Mouse (Mus musculus) cerebellum, adult 11 months (tissue): Measurements from ENCODE around the gene Micu2.
"Not testable (repeated sequence)": the region's sequence is repeated elsewhere in the genome, so short reads cannot be mapped to it uniquely, and the experiment has no call there.

Experiments
- DNase-seq: peaks from one replicate; pipeline ENCODE4 v3.0.0; 2022

The Micu2 gene

DNA sequence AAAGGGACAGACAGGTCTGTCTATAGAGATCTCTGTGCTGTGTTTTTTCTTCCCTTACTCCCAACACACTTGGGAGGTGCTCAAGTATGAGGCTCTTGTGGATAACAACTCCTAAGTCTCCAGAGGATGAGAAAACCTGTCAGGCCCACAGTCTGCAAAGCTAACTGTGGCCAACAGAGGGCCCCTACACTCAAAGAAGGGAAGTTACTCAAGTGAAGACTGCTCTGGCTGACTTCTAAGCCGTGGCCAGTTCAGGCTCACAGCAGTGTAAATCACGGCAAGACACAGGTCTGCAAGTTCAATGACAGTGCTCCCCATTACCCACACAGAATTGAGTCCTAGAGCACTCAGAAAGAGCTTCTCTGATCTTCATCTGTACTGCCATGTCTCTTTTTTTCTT is 48.0 kb downstream of the Micu2 start:
- DNase-seq: no peak

DNA sequence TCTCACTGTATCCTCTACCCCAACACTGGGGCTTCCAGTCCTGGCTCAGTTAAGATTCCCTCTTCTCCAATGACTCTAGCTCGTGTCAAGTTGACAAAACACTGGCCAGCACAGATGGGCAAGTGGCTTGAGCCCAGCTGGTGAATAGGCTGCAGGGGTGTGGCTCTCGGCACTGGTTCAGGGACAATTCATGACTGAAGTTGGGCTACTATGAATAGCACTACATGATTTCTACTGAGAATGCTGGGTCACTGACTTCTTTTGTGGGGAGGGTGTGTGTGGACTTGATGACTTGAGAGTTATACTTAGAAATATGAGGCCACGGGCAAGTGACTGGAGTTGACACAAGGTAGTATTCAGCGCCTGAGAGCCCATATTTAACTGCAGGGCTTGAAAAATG is 53.2 kb downstream of the Micu2 start:
- no peak for DNase-seq

DNA sequence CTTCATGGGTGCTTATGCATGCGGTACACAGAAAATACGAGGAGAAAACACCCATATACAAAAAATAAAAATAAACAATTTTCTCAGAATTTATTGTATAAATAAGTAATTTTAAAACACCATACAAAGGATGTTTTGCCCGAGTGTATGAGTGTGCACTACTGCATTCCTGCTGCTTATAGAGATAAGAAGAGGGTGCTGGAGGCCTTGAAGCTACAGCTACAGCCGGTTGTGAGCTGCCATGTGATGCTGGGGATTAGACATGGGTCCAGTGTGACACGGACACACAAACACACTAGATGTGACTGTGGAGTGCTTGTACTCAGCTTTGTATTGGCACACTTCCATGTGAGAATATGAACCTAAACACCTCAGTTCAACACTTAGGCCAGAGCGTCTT is 61.8 kb downstream of the Micu2 start:
- no peak for DNase-seq

DNA sequence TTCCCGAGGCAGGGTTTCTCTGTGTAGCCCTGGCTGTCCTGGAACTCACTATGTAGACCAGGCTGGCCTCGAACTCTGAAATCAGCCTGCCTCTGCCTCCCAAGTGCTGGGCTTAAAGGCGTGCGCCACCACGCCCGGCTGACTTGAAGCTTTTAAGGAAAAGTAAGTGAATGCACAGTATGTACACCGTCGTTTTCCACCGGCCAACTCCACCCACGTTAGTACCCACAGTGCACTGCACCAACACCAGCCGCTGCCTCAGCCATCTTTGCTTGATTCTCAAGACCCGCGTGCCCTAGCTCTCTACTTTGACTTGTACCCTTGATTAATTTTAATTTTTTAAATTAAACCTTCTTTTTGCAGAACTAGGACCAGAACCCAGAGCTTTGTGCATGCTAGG is 64.4 kb downstream of the Micu2 start:
- DNase-seq: no peak

DNA sequence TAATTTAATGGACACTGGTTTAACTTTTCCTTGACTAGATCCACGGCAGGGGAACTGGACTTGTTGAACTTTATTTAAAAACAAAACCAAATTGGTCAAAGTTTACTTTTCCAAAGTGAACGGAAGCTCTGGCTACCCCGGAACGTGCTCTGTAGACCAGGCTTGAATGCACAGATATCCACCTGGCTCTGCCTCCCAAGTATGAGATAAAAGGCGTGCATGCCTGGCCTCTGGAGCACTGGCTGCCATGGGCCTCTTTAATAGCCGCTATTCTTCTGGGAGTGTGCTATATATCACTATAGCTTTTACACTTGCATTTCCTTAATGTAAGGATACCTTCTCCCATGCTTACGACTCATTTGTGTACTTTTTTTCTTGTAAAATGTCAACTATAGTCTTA is 65.5 kb downstream of the Micu2 start:
- DNase-seq: no peak

DNA sequence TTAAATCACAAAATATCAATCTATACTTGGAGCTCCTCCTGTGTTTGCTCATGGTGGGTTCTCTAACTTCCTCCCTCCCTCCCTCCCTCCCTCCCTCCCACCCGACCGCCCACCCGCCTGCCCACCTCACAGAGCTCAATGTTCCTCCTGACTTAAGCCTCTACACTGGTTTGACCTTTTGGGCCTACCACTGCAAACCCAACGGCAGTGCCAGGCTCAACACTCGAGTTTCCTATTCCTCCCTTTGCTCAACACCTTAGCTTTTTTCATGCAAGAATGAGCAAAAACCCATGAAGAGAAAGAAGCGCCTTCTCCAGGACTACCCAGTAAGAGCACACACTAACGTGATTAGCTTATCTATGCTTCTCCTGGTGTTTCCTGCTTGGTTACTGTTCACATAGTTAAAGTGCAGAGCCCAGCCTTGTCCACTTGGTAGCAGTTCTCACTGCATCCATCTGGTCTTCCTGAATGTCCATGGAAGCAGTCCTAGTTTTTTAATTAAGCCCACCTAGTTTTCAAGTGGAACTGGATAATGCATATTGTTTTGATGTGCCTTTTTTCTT is 66.1 kb downstream of the Micu2 start:
- DNase-seq: no peak

DNA sequence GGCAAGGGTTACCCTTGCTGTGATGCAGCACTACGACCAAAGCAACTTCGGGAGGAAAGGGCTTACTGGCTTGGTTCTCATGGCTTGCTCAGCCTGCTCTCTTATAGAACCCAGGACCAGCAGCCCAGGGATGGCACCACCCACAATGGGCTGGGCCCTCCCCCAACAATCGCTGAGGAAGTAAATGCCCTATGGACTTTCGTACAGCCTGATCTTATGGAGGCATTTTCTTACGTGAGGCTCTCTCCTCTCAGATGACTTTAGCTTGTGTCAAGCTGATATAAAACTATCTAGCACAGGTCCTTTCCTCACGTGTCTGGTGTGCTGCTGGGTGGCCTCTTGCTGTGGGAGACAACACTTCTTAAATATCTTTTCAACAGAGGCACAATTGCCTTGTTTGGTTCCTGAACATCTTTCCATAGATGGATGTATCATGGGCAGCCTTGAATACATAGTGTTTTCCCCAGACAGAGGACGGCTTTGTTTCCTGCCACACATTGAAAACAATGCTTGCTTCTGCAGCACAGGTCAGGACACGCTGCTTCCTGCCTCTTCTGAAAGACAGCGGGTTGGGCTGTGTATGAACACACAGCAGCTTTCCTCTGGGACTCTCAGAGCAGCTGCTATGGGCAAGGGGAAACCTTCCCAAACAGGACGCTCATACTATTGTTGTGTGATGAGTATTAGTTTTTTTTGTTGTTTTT is 77.5 kb downstream of the Micu2 start:
- no peak for DNase-seq

DNA sequence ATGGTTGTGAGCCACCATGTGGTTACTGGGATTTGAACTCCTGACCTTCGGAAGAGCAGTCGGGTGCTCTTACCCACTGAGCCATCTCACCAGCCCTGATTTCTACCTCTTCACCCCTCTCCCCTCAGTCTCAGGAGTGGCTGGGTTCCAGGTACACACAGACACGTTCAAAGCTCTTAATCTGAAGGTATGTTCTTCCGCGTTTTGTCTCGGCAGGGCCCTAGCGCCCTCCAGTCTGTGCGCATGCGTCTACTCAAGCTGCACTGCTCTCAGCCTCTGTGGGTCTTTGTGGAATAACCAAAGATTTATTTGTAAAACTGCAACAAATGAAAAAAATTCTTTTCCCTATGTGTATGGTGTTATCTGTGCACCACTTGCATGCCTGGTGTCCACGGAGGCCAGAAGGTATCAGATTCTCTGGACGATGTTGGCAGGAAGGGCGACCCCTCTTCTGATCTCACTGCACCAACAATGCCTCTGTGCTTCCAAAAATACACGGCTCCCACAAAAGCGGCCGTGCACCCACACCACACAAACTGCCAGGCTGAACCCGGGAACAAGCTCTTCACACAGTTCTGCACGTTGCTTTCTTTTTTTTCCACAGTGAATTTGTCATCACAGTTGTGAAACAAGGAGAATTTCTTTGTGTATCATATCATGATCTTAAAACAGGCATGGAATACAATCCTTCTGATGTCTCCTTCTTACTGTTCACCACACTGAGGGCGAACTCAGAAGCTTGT is 78.3 kb downstream of the Micu2 start:
- DNase-seq: peak; percentile 21

DNA sequence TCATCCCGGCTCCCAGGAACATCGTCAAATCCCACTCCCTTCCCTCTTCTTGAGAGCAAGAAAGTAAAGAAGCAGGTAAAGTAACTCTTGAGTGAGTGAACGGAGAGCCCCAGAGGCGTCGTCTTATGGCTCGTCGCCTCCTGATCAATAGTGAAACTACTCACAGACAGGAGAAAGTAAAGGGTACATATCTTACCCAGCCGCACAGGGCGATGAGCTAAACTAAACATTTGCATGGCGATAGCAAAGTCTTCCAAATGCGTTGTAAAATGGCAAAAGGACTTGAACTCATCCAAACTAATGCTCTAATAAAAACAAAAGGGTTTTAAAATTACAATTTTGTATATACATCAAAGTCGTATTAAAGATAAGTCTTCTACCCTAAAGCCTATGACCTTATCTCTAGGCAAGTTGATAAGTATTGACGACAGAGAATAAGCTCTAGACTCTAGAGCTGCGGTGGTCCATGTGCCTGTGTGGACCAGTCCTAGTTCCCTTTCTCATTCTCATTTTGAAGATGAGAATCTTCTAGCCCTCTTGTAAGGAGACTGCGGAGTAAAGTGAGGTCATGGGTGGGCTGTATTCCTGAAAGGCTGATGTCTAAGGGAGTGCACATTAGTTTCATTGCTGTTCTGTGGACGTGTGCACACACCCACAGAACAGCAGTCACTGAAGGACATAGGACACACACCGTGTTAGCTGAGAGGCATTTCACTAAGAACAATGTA is 79.8 kb downstream of the Micu2 start:
- DNase-seq: no peak

DNA sequence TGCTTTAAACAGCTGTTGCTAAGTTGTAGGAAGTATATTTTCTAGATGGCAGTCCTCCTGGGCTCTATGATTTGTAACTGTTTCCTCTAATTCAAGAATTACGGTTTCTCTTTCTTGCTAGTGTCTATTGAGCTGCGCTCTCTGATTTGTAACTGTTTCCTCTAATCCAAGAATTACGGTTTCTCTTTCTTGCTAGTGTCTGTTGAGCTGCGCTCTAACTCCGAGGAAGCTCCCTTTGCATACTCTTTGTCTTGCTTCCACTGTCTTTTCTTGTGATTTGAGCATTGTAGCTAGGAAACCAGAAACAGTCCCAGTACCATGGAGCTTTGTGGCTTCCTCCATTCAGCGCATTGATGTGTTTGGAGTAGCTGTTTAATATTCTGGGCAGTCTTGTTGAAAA is 83.7 kb downstream of the Micu2 start:
- DNase-seq: no peak

DNA sequence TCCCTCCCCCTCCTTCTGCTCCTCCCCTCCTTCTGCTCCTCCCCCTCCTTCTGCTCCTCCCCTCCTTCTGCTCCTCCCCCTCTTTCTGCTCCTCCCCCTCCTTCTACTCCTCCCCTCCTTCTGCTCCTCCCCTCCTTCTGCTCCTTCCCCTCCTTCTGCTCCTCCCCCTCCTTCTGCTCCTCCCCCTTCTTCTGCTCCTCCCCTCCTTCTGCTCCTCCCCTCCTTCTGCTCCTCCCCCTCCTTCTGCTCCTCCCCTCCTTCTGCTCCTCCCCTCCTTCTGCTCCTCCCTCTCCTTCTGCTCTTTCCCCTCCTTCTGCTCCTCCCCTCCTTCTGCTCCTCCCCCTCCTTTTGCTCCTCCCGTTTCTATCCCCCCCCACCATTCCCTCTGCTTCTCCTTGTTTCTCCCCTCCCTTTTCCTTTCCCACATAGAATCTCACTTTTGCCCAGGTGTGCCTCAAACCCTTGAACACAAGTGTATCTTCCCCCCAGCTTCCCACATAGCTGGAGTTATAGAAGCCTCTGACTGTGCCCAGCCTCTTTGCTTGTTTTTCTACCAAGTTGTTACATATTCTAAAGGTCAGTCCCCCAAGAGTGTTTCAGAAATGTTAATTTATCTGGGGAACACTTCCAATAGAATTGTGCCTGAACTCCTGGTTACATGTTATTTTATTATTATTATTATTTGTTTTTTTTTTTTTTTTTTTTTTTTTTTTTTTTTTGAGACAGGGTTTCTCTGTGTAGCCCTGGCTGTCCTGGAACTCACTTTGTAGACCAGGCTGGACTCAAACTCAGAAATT is 86.7 kb downstream of the Micu2 start:
- DNase-seq: not testable (repeated sequence)

DNA sequence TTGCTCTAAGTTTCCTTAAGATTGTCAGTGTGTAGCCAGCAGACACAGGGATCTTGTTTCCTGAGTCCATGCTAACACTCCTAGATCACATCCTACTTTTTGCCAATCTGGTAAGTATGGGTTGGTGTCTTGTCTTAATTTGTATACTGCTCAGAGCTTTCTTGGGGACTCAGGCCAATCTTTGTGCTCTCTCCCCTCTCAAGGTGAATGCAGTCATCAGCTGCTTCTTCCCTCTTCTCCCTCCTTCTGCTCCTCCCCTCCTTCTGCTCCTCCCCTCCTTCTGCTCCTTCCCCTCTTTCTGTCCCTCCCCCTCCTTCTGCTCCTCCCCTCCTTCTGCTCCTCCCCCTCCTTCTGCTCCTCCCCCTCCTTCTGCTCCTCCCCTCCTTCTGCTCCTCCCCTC is 87.3 kb downstream of the Micu2 start:
- DNase-seq: not testable (repeated sequence)

DNA sequence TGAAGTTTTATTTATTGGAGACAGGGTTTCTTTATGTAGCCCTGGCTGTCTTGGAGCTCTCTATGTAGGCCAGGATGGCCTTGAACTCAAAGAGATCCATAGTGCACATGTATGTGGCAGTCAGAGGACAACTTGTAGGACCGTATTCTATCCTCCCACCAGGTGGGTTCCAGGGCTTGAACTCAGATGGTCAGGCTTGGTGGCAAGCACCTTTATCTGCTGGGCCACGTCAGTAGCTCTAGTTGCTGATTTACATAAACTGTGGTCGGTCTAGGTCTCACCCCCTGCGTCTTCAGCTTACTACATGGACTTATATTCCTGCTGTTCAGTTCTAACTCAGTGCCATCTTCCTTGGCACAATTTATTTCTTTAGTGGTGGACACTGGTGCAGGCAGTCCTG is 87.7 kb downstream of the Micu2 start:
- no peak for DNase-seq

DNA sequence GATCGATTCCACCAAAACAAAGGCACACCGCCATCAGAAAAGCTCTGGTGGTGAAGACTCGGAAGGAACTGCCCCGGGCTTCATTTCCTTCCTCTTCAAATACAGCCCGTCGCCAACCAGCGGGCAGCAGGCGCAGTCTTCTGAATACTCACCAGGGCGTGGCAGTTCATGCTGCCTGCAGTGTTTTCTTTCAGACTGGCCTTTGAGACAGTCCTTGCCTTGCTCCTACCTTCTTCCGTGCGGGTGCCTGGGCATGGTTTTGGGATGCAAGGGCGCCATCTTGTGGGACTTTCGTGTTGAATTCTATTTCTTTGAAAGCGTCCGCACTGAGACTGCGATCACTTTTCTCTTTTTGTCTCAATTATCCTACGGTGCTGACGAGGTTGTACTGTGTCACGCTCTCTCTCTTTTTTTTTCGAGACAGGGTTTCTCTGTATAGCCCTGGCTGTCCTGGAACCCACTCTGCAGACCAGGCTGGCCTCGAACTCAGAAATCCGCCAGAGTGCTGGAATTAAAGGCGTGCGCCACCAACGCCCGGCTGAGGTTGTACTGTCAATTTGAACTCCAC is 88.5 kb downstream of the Micu2 start:
- DNase-seq: peak; percentile 78

DNA sequence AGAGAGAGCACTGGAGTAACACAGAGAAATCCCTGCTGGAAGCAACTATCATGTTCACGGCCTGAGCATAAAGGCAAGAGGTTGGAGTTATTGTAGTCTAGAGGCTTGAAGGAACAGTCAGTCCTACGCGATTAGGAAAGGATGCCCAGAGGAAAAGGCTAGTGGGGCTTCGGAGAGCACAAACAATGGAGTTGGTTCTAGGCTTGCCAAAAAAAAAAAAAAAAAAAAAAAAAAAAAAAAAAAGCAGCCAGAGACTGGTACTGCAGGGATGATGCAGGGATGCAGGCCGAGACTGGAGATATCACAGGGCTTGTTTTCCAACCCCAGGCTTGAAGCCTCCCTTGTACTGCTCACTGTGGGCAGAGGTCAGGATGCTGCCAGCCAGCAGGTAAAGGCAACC is 89.8 kb downstream of the Micu2 start:
- no peak for DNase-seq

DNA sequence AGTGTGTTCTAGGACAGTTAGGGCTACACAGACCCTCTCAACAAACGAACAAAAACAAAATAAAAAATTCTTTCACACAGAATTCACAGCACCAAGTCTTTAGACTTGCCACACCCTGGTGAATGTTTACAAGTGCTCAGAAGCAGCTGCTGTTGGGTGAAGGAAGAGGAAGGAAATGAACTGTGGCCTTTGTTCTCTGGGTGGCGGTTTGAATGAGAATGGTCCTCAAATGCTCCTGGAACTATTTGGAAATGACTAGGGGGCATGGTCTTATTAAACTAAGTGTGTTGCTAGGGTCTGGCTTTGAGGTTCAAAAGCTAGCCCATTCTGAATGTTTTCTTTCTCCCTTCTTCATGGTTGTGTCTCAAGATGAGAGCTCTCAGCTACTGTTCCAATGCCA is 90.6 kb downstream of the Micu2 start:
- no peak for DNase-seq

DNA sequence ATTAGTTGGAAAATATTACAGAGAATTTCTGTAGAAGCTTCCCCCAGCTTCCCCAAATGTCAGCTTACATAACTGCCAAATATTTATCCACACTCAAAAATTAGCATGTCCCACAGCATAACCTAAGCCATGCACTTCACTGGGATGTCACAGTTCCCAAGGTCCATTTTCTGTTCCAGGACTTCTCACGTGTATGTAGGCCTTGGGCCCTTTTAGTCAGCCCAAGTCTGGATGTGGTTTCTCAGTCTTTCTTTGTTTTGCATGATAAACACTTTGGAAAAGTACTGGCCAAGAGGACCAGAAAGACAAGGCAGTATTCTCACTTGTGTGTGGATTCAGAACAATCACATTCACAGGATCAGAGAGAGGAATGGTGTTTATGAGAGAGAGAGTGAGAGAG is 97.1 kb downstream of the Micu2 start:
- DNase-seq: no peak

DNA sequence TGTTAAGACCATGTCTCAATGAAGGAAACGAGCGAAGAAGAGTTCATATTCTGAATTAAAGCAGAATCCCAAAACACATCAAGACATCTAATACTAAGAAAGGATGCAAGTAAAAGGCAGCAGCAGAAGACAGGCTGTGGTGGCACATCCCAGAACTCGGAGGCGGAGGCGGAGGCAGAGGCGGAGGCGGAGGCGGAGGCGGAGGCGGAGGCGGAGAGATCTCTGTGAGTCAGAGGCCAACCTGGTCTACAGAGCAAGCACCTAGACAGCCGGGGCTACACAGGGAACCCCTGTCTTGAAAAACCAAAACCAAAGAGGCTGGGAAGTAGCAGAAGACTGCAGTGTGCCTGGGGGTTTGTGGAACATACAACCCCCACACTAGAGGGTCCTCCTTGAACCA is 102.2 kb downstream of the Micu2 start:
- DNase-seq: no peak

DNA sequence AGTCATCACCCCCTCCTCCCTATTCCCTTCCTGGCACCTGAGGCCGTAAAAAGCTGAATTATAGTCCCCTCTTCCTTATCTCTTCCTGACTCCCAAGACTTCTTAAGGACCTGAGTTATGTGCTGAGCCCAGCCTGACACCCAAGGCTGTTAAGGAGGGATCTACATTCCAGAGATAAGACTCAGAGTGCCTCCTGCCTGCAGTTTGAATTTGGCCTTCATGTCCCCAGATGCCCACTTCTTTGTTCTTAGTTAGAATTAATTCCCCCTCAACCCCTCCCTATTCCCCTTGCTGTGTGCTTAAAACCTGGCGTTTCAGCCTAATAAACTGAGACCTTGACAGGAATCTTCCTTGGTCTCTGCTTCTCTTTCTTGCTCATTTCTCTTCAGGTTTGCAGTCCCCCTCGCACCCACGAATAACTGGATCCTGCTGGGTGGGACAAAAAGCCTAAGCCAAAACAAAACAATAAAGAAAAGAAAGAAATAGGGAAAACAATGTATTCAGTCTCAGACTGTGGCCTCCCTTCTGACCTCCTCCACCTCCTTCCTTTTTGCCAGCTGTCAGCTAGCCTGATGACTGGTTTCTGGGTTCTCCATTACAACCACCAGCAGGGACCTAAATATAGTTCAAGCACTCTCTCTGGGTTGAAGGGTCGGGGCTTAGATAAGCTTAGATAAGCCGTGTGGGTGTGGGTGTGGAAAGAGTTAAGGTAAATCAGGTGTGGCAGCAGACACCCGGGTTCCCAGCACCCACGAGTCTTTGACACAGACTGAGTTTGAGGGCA is 102.8 kb downstream of the Micu2 start:
- DNase-seq: not testable (repeated sequence)

DNA sequence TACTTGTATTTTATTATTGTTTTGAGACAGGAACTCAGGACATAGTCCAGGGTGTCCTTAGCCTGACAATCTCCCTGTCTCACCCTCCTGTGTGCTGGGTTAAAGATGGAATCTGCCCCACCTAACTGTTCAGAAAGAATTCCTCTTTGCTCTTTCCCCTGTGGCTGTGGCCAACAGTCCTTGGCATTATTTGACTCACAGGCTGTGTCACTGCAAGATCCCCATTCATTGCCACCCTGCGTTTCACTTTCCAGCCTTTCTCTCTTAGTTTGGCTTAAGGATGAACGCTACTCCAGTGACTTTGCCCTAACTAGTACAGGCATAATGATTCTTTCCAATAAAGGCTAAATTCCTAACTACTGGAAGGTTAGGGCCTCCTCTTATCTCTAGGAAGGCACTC is 104.7 kb downstream of the Micu2 start:
- DNase-seq: no peak

DNA sequence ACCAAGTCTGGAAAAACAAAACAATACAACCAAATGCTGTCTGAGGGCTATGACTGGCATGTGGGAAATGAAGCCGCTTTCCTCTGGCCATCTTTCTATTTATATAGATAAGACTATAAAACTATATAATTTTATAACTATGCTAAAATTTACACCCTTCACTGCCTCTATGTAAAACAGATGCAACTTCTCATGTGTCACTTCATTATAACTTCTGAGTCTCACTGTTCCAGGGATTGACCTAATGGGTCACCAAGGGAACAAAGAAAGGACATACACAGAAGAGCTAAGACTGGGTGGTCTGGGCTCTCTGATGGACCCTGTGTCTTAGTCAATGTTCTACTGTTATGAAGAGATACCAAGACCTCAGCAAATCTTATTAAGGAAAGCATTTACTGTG is 106.1 kb downstream of the Micu2 start:
- DNase-seq: no peak
